Mouse (Mus musculus): ENCODE measurements around the gene Cpz.

Cpz gene

DNA sequence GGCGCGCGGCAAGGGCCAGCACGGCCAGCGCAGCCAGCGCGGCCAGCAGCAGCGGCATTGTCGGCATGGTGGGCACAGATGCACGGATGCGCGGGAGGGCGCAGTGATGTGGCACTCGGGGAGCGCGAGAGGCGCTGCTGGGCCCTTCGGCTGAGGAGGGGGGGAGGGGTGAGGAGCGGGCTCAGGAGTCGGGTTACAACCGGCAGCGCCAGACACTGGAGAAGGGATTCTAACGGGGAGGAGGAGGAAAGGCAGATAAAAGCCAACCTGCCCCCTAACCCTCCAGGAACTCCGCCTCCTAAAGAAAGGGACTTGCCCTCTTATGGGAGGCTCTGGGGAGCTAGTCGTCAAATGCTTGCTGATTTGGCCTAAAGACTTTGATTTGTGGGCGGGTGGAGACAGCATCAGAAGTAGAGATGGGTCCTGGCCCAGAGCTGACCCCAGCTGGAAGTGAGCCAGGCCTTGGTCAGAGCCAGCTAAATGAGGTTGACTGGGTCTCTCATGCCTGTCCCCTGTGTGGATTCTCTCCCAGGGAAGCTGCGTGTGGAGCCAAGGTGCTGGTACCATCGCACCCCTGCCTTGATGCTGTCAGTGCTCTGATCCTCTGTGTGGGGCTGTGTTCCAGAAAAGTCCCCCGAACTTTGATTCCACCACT is at the start of gene Cpz:
TSS of gene Cpz (minus strand) at position 230 of the 655 bp plus-strand sequence.
- no peak for DNase-seq (ENCODE audit: low read depth)

DNA sequence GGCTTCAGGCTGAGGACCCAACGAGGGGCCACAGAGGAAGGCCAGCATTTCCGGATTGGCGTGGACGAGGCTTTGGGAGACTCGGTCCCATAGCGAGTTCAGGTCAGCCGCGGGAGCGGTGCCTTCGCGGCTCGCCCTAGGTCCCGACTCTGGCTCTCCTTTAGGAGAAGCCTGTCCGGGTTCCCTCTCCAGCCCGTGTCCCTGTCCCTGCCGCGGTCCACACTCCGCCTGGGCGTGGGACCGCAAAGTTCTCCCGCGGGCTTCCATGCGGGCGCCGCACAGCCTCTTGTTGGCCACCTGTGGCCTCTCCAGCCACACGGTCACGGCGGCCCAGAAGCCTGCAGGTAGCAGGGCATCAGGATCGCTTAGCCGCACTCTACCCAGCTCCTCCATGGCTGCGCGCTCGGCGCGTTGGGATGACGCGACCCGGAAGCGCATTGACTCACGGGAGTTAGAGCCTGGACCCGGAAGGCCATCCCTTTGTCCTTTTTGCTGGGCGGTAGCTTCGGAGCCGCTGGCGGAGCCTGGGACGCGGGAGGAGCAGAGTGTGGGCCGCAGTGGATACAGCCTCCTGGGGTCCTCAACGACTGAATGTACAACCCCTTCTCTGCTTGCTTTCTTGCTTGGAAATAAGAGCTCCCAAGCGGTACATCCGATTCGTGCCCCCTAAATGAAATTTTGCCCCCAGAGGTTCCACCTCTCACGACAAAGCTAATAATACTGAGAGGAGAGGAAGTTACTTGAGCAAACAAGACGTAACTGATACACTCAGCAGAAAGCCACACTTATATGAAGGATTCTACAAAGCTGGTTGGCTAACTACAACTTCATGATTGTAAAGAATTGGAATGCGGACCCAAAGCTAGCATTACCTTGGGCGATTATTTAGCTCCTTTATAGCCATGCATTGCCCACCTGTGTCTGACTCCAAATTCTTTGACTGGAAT is 49.4 kb upstream of the Cpz start, which contains the start of gene Trmt44:
TSS of gene Trmt44 (minus strand) at position 418 of the 947 bp plus-strand sequence.
- peak; percentile 75 for DNase-seq (ENCODE audit: low read depth)

DNA sequence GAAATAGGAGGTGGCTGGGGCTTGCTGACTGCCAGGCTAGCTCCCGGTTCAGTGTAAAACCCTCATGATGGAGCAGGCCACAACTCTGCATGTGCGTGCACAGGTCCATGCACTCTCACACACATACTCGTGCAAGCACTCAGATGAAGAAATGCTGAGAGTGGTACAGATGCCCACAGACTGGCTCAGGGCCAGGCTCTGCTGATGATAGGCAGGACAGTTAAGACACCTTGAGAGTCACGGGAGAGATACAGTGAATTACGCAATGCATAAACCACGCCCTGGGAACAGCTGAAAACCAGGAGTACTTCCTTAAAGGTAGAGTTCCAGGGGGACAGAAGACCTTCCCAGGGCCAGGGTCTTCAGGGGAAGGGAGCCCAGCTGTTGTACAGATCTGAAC is 46.0 kb upstream of the Cpz start:
- no peak for DNase-seq (ENCODE audit: low read depth)

DNA sequence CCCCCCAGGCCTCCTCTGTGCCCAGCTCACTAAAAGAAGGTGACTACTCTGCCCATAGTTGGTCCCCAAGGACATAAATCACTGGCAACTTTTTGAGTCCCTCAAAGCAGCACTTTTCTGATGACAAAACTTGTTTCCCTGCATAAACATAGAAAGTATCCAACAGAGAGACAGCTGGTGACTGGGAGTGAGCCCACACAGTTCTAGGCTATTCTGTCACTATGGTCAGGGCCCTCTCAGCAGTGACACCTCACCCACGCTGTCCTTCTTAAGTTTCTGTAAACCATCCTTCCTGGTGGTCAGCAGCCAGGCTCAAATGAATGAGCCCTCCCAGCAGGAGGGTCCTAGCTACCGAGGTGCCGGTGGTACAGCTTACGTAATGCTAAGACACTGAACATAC is 41.1 kb upstream of the Cpz start:
- no peak for DNase-seq (ENCODE audit: low read depth)

DNA sequence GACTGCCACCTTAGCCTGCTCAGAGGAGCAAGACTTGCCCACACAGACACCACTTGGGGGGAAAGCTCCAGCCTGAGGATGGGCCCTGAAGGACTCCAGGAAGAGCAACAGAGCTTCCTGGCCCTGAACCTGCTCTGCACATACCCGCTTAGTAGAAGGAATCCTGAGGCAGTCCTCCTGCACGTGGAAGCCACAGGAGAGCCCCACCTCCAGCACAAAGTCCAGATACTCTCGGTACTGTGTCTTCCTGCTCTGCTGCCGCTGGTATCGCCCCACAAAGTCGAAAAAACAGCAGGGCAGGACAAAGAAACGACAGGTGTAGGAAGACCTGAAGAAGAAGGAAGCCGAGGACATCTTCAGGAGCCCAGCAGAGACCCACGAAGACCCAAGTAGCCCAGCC is 39.7 kb upstream of the Cpz start:
- no peak for DNase-seq (ENCODE audit: low read depth)

DNA sequence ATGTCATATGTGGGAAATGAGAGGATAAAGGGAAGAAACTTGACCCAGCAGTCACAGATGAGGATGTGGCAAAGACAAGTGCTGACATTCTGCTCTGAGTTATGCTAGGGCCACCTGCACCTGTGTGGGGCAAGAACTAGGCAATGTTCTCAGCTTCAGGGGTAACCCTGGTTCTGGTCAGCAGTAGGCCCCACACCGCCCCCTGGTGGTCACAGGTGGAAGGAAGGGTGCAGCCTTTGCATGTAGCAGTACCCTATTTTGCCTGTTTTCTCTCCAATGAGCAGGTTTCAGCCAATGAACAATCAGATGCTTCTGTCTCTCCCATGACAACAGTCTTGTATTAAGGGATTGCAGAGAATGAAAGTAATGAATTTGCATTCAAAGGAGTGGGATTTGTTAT is 38.0 kb upstream of the Cpz start:
- DNase-seq (ENCODE audit: low read depth), result no peak

DNA sequence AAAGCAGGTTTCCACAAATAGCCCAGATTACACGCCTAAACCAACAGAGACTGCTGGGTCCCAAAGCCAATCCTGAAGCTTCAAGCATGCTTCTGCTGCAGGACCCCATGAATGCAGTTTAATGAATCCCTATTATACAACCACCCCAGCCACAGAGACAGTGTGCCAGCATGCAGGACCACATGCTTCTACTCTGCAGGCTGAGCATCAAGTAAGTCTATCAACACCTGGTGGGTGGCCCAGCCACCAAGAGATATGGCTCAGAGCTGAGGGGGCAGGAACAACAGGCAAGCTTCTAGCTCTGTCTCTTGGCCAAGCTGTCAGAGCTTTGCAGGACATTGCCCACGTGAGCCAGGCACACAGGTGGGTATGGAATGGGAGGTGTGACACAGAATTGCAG is 37.1 kb upstream of the Cpz start:
- no peak for DNase-seq (ENCODE audit: low read depth)

DNA sequence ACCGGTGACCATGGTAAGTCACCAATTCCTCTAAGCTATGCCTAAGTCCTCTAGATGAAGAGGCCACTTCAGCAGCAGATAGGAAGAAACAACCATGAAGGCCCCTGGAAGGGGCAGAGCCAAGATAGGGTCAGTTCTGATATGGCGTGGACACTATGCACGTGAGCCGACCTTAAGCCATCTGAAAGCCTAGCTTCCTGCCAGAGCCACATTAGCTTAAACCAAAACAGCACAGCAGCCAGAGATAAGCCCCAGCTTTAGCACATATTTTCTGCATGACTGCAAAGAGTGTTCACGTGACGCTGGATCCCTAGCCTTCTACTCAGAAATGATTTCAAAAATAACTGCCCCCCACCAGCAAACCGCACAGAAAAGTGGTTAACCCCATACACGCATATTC is 33.9 kb upstream of the Cpz start:
- DNase-seq (ENCODE audit: low read depth), result no peak

DNA sequence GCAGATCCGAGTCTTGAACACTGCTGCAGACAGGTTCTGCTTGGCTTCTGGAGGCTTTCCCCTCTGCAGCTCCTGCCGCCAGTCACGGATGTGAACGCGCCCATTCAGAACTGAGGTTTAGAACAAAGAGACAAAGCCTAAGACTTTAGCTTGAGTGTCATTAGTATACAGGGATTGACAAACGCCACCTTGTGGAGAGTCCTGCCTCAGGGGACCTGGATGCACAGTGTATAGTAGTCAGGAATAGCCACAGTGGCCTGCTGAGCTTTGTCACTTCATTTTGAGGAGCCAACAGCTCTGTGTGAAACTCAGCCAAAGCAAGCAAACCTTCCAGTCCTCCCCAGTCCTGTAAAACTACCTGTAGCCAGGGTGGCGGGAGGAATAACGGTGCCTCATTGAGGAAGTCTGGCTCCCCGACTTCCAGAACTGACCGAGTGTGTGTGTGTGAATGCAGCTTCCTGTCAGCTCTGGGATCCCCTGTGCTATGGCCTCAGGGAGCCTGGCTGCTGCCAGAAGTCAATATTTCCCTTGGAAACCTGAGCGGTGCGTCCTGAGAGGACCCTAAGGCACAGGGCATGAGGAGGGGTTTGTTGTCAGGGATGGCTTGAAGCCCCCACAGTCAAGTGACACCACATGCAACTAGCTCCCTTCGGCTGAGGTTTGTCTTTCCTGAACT is 32.6 kb upstream of the Cpz start:
- DNase-seq (ENCODE audit: low read depth), result no peak

DNA sequence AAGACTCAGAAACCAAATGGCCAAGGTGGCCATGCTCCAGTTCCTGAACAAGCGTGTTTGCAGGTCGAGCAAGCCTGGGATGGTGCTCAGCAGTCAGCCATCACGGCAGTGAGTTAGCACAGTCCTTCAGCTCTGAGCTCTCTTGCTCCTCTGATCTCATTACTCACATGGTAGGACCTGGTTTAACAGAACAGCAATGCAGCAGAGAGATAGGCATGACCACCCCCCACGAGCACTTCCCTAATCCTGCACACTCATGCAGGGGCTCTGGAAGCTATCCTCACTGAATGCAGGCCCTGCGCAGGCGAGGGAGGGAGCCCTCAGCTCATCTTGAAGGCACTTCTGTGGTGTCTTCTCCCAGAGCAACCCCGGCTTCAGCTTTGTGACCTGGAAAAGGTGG is 30.9 kb upstream of the Cpz start:
- DNase-seq (ENCODE audit: low read depth), result no peak

DNA sequence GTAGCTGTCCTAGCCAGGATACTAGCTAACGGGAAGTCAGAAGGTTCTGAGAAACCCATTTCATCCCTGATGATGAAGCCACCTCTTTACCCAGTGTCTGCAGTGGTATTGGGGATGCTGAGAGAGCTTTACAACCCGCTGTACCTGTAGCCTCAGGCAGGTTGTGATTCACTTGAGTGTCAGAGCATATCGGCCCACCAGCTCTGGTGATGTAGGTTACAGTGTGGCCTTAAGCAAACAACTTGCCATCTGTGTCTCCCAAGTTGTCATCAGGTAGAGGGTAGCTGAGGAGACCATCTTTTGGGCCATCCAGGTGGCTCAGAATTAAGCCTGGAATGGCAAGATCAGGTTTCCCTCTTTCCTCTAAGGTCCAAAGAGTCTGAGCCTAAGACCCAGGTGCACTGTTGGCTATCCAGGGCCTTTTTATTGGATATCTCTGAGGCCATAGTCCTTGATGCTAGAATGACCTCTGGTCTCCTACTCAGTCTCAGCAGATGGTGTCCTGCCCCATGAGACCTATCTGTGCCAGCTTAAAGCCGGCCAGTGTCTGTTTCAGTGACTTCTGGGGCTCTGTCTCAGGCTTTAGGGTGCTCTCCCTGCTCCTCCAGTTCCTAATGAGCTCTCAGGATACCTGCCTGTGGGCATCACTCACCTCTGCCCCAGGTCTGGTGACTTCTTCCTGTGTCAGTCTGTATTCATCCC is 27.5 kb upstream of the Cpz start:
- no peak for DNase-seq (ENCODE audit: low read depth)

DNA sequence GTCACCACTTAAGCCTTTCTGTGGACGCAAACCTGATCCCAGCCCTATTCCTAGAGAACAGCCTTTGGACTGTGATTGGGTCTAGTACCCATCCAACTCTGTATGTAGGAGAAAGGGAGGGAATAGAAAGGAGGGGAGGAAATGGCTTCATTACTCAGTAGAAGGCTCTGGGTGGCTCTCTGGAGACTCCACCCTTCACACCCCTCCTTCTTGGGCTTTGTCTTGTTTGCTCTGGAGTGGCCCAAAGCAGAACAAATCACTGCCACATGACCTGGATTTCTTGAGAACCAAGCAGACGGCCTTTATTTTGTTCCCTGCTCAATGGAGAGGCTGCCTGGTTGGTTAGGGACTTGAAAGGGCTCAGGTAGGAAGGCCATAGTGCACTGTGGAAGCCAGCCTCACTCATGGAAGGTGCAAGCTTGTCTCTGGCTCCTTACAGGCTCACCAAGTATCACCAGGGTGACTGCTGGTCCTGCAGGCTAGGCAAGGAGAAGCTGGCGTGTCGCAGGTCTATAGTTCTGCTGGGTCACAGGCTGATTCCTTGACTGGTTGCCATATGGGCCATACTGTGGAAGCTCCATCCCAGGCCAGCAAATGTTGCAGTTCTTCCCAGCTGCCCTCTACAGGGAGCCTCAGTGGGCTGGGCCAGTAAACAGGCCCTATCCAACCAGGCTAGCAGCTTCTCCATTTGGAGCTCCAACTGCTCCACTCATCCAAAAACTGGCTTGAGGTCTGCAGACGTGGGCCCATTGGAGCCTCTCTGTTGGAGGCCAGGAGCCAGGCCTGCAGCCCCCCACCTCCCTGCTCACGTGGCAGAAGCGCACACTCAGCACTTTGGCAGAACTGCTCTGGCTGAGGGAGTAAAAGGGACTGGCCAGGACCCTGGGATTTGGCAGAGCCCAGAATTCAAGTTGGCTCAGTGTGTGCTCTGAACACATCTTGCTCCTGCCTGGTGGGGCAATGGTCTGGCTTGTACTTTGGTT is 26.6 kb upstream of the Cpz start:
- DNase-seq (ENCODE audit: low read depth), result no peak

DNA sequence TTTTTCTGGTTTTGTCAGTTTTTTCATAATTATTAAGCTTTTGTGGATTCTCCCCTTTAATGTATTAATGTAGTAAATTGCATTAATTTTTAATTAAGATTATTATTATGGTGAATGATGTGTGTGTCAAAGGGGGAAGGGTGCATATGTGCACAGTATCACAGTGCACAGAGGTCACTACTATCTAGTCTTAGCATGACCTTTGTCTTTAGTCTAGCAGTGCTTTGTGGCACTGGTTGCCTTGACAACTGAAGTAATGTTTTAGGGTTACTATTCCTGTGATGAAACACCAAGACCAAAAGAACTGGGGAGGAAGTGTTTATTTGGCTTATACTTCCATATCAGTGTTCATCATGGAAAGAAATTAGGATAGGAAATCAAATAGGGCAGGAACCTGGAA is 20.6 kb upstream of the Cpz start:
- no peak for DNase-seq (ENCODE audit: low read depth)

DNA sequence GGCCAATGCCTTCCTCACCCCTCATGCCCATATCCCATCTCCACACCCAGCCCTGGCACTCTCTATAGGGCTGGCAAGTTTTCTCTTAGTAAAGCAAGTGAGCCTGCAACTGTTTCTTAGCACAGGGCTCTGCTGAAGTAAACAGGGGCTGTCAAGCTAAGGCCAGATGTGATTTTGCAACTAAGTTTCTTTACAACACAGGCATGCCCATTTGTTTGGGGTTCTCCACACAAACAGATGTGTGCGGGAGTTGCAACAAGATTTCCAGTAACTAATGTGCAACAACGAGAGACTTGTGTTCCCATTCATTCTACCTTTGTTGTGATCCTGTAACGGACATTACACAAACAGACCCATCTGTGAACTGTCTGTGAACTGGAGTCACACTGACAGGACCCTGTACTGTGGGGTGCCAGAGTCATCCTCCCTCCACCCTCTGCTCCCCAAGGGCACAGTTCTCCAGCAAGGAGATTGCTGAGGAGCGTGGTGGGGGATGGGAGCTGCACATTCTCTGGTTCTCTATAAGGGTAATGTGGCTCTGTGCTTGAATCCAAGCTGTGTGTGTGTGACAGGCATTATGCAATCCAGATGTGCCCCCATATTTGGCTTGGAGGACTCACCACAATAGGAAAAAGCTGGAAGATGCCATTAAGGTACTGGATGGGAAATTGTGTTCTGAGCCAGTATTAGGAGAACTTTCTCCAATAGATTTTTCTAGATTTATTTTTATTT is 15.7 kb upstream of the Cpz start:
- no peak for DNase-seq (ENCODE audit: low read depth)

DNA sequence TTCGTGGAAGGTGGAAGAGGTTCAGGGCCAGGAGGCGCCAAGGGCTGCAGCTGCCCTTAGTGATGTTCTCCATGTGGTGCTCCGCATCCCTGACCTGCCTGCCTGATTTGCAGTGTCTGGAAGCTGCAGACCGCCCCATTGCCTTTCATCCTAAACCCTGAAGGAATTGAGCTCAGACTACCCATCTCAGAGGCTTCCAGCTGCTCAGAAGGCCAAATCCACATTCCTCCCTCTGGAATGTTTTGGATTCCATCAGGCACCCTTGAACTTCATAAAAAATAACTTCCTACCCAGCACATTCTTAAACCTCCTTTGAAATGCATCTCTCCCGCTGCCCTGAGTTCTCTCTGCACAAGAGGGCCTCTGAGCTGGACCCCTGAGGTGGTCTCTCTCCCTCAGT is 15.1 kb upstream of the Cpz start:
- no peak for DNase-seq (ENCODE audit: low read depth)

DNA sequence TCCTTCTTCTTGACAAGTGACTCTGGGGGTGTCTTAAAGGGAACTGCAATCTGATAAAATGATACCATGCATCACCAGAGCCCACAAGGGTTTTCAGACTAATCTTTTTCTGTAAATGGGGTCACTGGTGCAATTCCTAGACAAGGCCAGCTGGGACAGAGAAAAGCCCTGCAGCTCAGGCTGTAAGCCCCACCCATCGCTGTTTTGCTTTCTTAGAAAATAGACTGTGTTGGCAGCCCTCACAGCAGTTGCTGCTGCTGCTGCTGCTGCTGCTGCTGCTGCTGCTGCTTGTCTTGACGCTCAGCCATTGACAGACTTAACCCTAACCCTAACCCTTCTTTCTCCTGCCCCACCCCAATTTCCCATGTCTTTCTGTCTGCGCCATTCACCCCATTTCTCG is 14.1 kb upstream of the Cpz start:
- DNase-seq (ENCODE audit: low read depth), result no peak

DNA sequence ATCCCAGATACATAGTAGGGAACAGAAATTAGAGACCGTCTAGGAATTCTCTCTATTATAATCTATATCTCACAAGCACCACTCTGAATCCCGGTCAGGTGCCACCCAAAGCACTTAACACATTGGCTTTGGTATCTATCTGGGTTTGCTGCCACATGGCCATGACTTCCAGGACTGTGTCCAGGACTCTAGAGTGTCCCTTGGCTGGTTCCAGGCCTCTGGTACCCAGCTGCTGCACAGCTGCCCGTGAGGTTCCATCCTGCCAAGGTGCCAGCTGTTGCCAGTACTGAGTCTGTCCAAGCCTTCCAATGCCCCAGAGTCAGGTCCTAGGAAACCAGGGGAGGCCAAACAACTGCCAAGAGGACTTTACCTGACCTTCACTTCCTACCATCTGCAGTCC is 12.5 kb upstream of the Cpz start:
- DNase-seq (ENCODE audit: low read depth), result no peak

DNA sequence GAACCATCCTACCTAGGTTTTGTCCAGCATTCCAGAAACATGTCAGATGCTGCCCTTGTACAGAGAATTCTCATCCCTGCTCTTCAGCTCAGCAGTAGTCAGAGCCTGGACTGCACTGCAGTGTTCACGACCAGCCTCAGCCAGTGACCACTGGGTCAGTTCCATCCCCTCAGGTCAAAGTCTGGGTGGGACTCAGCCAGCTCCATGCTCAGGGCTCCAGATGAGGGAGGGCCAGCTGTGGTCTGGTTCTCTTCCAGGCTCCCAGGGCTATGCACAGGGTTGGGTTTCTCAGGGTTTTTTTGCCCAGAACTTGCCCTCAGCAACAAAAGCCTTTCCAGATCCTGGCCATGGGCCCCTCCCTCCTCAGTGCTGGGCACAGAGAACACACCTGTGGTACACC is 12.0 kb upstream of the Cpz start:
- no peak for DNase-seq (ENCODE audit: low read depth)

DNA sequence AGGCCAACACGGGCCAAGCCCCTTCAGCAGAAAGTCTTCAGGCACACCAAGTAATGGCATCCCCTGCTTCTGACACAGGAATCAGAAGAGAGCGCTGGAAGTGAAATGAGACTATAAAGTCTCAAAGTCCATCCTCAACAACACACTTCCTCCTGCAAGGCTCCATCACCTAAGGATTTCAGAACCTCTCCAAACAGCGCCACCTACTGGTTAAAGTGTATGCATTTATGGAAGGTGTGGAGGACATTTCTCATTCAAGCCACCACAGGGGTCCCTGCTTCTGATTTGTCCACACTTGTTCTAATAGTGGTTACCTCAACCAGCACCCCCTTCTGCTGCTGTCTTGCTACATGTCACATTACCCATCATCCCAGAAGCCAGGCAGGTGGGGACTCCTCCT is 10.8 kb upstream of the Cpz start:
- no peak for DNase-seq (ENCODE audit: low read depth)

DNA sequence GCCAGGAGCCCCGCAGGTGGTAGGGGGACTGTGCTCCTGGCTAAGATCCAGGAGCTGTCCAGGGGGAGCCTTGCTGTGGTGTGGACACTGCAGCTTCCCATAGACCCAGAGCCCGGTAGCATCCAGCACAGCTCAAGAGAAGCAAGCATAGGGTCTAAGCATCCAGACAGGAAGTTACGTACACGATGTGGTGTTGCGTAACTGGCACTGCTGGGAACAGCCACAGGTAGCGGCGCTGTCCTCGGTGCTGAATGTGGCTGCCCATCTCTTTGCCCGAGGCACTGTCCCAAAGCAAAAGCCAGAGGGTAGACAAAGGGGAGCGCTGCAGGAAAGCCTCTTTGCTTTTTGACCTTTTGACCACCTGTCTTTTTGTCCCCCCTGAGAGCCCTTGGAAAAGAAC is 6.1 kb upstream of the Cpz start:
- peak; percentile 29 for DNase-seq (ENCODE audit: low read depth)
